Mouse (Mus musculus) limb, embryonic 14.5 days (tissue): Measurements from ENCODE around the gene Hist1h3c. TPM values are rescaled to one million over a fixed set of nuclear protein-coding genes. Genes with fewer than 3 reads are reported as not detected.
"Not testable (repeated sequence)": the region's sequence is repeated elsewhere in the genome, so short reads cannot be mapped to it uniquely, and the experiment has no call there.

Source experiments
- ATAC-seq: fragments of 200-750 bp; cut with Nextera tagmentation; 2 replicates; pipeline ENCODE4 v1.8.0; 2017; ENCODE audit warnings: low read depth, moderate number of reproducible peaks, moderate TSS enrichment; ENCODE audit not compliant: low FRiP score
- DNase-seq: peaks from one replicate; pipeline ENCODE4 v3.0.0-alpha.2; 2015; ENCODE audit warnings: low spot score
- H3K27ac ChIP-seq: fragments of 300-500 bp; sonication (generic); replicated peaks from 2 replicates; pipeline ENCODE4 v1.5.1; 2014; ENCODE audit warnings: low read depth, mild to moderate bottlenecking, low read length, moderate library complexity, mixed read lengths
- H3K27me3 ChIP-seq: fragments of 300-500 bp; sonication (generic); 2 replicates; pipeline ENCODE4 v1.6.1; 2014; ENCODE audit warnings: low read length, mixed read lengths; ENCODE audit not compliant: control insufficient read depth, insufficient read depth
- H3K36me3 ChIP-seq: fragments of 300-500 bp; sonication (generic); 2 replicates; pipeline ENCODE4 v1.6.1; 2014; ENCODE audit warnings: mild to moderate bottlenecking, low read length, moderate library complexity, mixed read lengths; ENCODE audit not compliant: control insufficient read depth, insufficient read depth
- H3K4me1 ChIP-seq: fragments of 300-500 bp; sonication (generic); 2 replicates; pipeline ENCODE4 v1.6.1; 2014; ENCODE audit warnings: antibody characterized with exemption, low read length, mixed read lengths; ENCODE audit not compliant: control insufficient read depth, insufficient read depth
- H3K4me2 ChIP-seq: fragments of 300-500 bp; sonication (generic); replicated peaks from 2 replicates; pipeline ENCODE4 v1.6.1; 2014; ENCODE audit warnings: low read depth, mild to moderate bottlenecking, low read length, moderate library complexity; ENCODE audit not compliant: severe bottlenecking
- H3K4me3 ChIP-seq: fragments of 300-500 bp; sonication (generic); replicated peaks from 2 replicates; pipeline ENCODE4 v1.5.1; 2014; ENCODE audit warnings: low read length
- H3K9ac ChIP-seq: fragments of 300-500 bp; sonication (generic); 2 replicates; pipeline ENCODE4 v1.6.1; 2014; ENCODE audit warnings: mild to moderate bottlenecking, low read depth, low read length, moderate library complexity; ENCODE audit not compliant: severe bottlenecking
- H3K9me3 ChIP-seq: fragments of 300-500 bp; sonication (generic); 2 replicates; pipeline ENCODE4 v1.6.1; 2016; ENCODE audit warnings: low read length; ENCODE audit not compliant: control insufficient read depth
- POLR2A ChIP-seq: fragments of 200-500 bp; IDR thresholded peaks from 2 replicates; pipeline ENCODE4 v1.8.0; 2012; ENCODE audit warnings: inconsistent platforms, mild to moderate bottlenecking, moderate library complexity, borderline replicate concordance; ENCODE audit not compliant: insufficient read depth, insufficient read length; ENCODE audit errors: extremely low read depth
- WGBS: fragments of 180-500 bp; shearing (Covaris S2); extraction: QIAGEN DNeasy Blood & Tissue Kit; methylation state at CpG from one replicate; pipeline ENCODE4 v1.1.7; 2014; 5-methylcytosine and 5-hydroxymethylcytosine counted together
- polyA plus RNA-seq, 2 experiments: library from polyadenylated mRNA; depleted of rRNA in 1 of 2; stranded (reverse) in 1 of 2; unstranded in 1 of 2; fragments of >200 nt; fragmentation: Nextera tagmentation in 1 of 2; extraction: Ambion mirVana in 1 of 2; gene quantifications; 2 replicates each; pipeline versions ENCODE4 v1.2.1 to v1.2.3; 2012 to 2014

Hist1h3c gene
- polyA plus RNA-seq, 2 experiments, result 8.1 to 41.4 TPM

- H3K36me3 ChIP-seq, result no peaks in the 10 kb centered on the region
- DNase-seq, result no peak
These were observed 37.4 kb downstream of the Hist1h3c start for GRCm38 (mm10) chr13:23708041-23708440.

GRCm38 (mm10) chr13:23706771-23707170 is 38.6 kb downstream of the Hist1h3c start:
- 91% methylated on average over 12 of the region's 12 CpGs for WGBS
- Histone ChIP-seq H3K4me3 (no peak overlapping the region), H3K9ac (no peak overlapping the region), H3K4me1 (peaks cover 10% of the 10 kb centered on the region), H3K9me3 (no peaks in the 10 kb centered on the region), H3K36me3 (no peaks in the 10 kb centered on the region), H3K27me3 (no peaks in the 10 kb centered on the region), H3K4me2 (no peak overlapping the region), H3K27ac (no peak overlapping the region)
- no peak for DNase-seq
- ATAC-seq, result no peak
- no peak for TF ChIP-seq POLR2A

More at GRCm38 (mm10) chr13:23708041-23708440, 37.4 kb downstream of the Hist1h3c start:
- WGBS, result 80% methylated on average over 4 of the region's 4 CpGs
- Histone ChIP-seq H3K9me3 (no peaks in the 10 kb centered on the region), H3K27me3 (no peaks in the 10 kb centered on the region), H3K4me3 (no peak overlapping the region), H3K4me1 (peaks cover 10% of the 10 kb centered on the region), H3K9ac (no peak overlapping the region), H3K27ac (no peak overlapping the region), H3K4me2 (no peak overlapping the region)
- ATAC-seq, result no peak
- TF ChIP-seq POLR2A, result no peak

GRCm38 (mm10) chr13:23705751-23706356 is 39.5 kb downstream of the Hist1h3c start:
- H3K27me3 ChIP-seq, result no peaks in the 10 kb centered on the region
- TF ChIP-seq POLR2A, result no peak
- H3K4me2 ChIP-seq, result no peak overlapping the region
- no peak overlapping the region for H3K4me3 ChIP-seq
- DNase-seq, result no peak
- H3K9ac ChIP-seq, result no peak overlapping the region
- no peaks in the 10 kb centered on the region for H3K36me3 ChIP-seq
- H3K4me1 ChIP-seq, result peaks cover 10% of the 10 kb centered on the region
- 91% methylated on average over 7 of the region's 7 CpGs for WGBS
- H3K9me3 ChIP-seq, result no peaks in the 10 kb centered on the region
- no peak overlapping the region for H3K27ac ChIP-seq
- ATAC-seq, result no peak

GRCm38 (mm10) chr13:23702801-23703200 is 42.6 kb downstream of the Hist1h3c start:
- H3K27ac ChIP-seq, H3K36me3 ChIP-seq, H3K9me3 ChIP-seq, DNase-seq, H3K4me1 ChIP-seq, H3K27me3 ChIP-seq, H3K4me2 ChIP-seq, H3K9ac ChIP-seq, ATAC-seq, H3K4me3 ChIP-seq: not testable (repeated sequence)
- WGBS, result 78% methylated on average over 2 of the region's 2 CpGs

GRCm38 (mm10) chr13:23702220-23702619 is 43.2 kb downstream of the Hist1h3c start:
- peaks cover 5% of the 10 kb centered on the region; the same call in 1 of the 2 replicates for H3K4me1 ChIP-seq
- H3K27ac ChIP-seq, result no peak overlapping the region
- no peak for TF ChIP-seq POLR2A
- H3K4me3 ChIP-seq, result no peak overlapping the region
- no peak overlapping the region for H3K4me2 ChIP-seq
- DNase-seq, result no peak
- no peaks in the 10 kb centered on the region for H3K9me3 ChIP-seq
- no peak for ATAC-seq
- 64% methylated on average over 4 of the region's 4 CpGs for WGBS
- no peaks in the 10 kb centered on the region for H3K36me3 ChIP-seq
- no peaks in the 10 kb centered on the region for H3K27me3 ChIP-seq
- no peak overlapping the region for H3K9ac ChIP-seq
